Mouse (Mus musculus) neural tube, embryonic 14.5 days (tissue): ENCODE results near the gene Ttll3. TPM values are rescaled to one million over a fixed set of nuclear protein-coding genes. Genes with fewer than 3 reads are reported as not detected.

Source experiments
- ATAC-seq: fragments of 200-750 bp; cut with Nextera tagmentation; 2 replicates; pipeline ENCODE4 v1.8.0; 2017; ENCODE audit warnings: low read depth, mild to moderate bottlenecking, moderate TSS enrichment, moderate library complexity
- H3K27ac ChIP-seq: fragments of 300-500 bp; sonication (generic); 2 replicates; pipeline ENCODE4 v1.5.1; 2014; ENCODE audit warnings: low read depth, mild to moderate bottlenecking, control low read depth, low read length, moderate library complexity, mixed read lengths
- H3K27me3 ChIP-seq: fragments of 300-500 bp; sonication (generic); 2 replicates; pipeline ENCODE4 v1.6.1; 2014; ENCODE audit warnings: low read length; ENCODE audit not compliant: control insufficient read depth, insufficient read depth
- H3K36me3 ChIP-seq: fragments of 300-500 bp; sonication (generic); 2 replicates; pipeline ENCODE4 v1.6.1; 2014; ENCODE audit warnings: low read length, mixed read lengths; ENCODE audit not compliant: control insufficient read depth, insufficient read depth
- H3K4me1 ChIP-seq: fragments of 300-500 bp; sonication (generic); 2 replicates; pipeline ENCODE4 v1.6.1; 2014; ENCODE audit warnings: low read length; ENCODE audit not compliant: control insufficient read depth, insufficient read depth
- H3K4me2 ChIP-seq: fragments of 300-500 bp; sonication (generic); 2 replicates; pipeline ENCODE4 v1.6.1; 2014; ENCODE audit warnings: mild to moderate bottlenecking, low read depth, low read length, control low read depth
- H3K4me3 ChIP-seq: fragments of 300-500 bp; sonication (generic); 2 replicates; pipeline ENCODE4 v1.5.1; 2014; ENCODE audit warnings: low read depth, low read length, control low read depth, mixed read lengths
- H3K9ac ChIP-seq: fragments of 300-500 bp; sonication (generic); replicated peaks from 2 replicates; pipeline ENCODE4 v1.6.1; 2014; ENCODE audit warnings: low read depth, mild to moderate bottlenecking, control low read depth, low read length, mixed read lengths
- H3K9me3 ChIP-seq: fragments of 300-500 bp; sonication (generic); 2 replicates; pipeline ENCODE4 v1.6.1; 2016; ENCODE audit warnings: low read length; ENCODE audit not compliant: control insufficient read depth
- WGBS: fragments of 180-500 bp; shearing (Covaris S2); extraction: QIAGEN DNeasy Blood & Tissue Kit; methylation state at CpG from one replicate; pipeline ENCODE4 v1.1.7; 2014; 5-methylcytosine and 5-hydroxymethylcytosine counted together
- polyA plus RNA-seq: library from polyadenylated mRNA; unstranded; fragments of >200 nt; fragmentation: Nextera tagmentation; extraction: Ambion mirVana; gene quantifications from 2 replicates; pipeline ENCODE4 v1.2.1, GENCODE M21; 2014

Ttll3 gene
- polyA plus RNA-seq, 1 experiment from 2014 or later, result 8.9 TPM

GRCm38 (mm10) chr6:113386025-113386424 is 3.0 kb upstream of the Ttll3 start:
- Histone ChIP-seq H3K36me3 (peaks cover 80% of the 10 kb centered on the region), H3K27me3 (no peaks in the 10 kb centered on the region), H3K9ac (no peak overlapping the region), H3K9me3 (no peaks in the 10 kb centered on the region), H3K4me2 (no peak overlapping the region), H3K4me1 (no peaks in the 10 kb centered on the region), H3K4me3 (no peak overlapping the region), H3K27ac (no peak overlapping the region)
- ATAC-seq, result peak; percentile 77
- WGBS, result 66% methylated on average over 3 of the region's 3 CpGs

- ATAC-seq, result no peak
- 73% methylated on average over 3 of the region's 3 CpGs for WGBS
Observed at GRCm38 (mm10) chr6:113390715-113391114, 1.7 kb downstream of the Ttll3 start.

GRCm38 (mm10) chr6:113392015-113392386 is 2.9 kb downstream of the Ttll3 start:
- H3K4me2 ChIP-seq, result peak overlapping the region; percentile 74
- H3K4me3 ChIP-seq, result peak overlapping the region; percentile 34
- H3K27ac ChIP-seq, result no peak overlapping the region
- WGBS, result 22% methylated on average over 10 of the region's 10 CpGs
- peaks cover 38% of the 10 kb centered on the region for H3K36me3 ChIP-seq
- no peaks in the 10 kb centered on the region for H3K9me3 ChIP-seq
- H3K9ac ChIP-seq, result peak overlapping the region; percentile 58
- H3K27me3 ChIP-seq, result no peaks in the 10 kb centered on the region
- no peak for ATAC-seq
- peaks cover 5% of the 10 kb centered on the region; the same call in 1 of the 2 replicates for H3K4me1 ChIP-seq

More at GRCm38 (mm10) chr6:113390715-113391114, 1.7 kb downstream of the Ttll3 start:
- H3K4me2 ChIP-seq, result no peak overlapping the region
- peaks cover 5% of the 10 kb centered on the region; the same call in 1 of the 2 replicates for H3K4me1 ChIP-seq
- peaks cover 46% of the 10 kb centered on the region for H3K36me3 ChIP-seq
- H3K27me3 ChIP-seq, result no peaks in the 10 kb centered on the region
- no peak overlapping the region for H3K27ac ChIP-seq
- no peak overlapping the region for H3K4me3 ChIP-seq
- no peak overlapping the region for H3K9ac ChIP-seq
- H3K9me3 ChIP-seq, result no peaks in the 10 kb centered on the region

- peak; percentile 90 for ATAC-seq
- H3K4me1 ChIP-seq, result peaks cover 5% of the 10 kb centered on the region; the same call in 1 of the 2 replicates
- H3K27me3 ChIP-seq, result no peaks in the 10 kb centered on the region
- H3K27ac ChIP-seq, result peak overlapping the region; percentile 50
- peak overlapping the region; percentile 58 for H3K9ac ChIP-seq
- no peaks in the 10 kb centered on the region for H3K9me3 ChIP-seq
- peaks cover 33% of the 10 kb centered on the region for H3K36me3 ChIP-seq
- 2% methylated on average over 51 of the region's 51 CpGs for WGBS
- H3K4me2 ChIP-seq, result peak overlapping the region; percentile 74
- peak overlapping the region; percentile 34 for H3K4me3 ChIP-seq
Observed at GRCm38 (mm10) chr6:113392387-113393071, 3.5 kb downstream of the Ttll3 start.

GRCm38 (mm10) chr6:113393951-113394350 is 4.9 kb downstream of the Ttll3 start:
- no peak overlapping the region for H3K4me3 ChIP-seq
- peaks cover 5% of the 10 kb centered on the region; the same call in 1 of the 2 replicates for H3K4me1 ChIP-seq
- no peak overlapping the region for H3K4me2 ChIP-seq
- H3K36me3 ChIP-seq, result peaks cover 26% of the 10 kb centered on the region
- H3K9me3 ChIP-seq, result no peaks in the 10 kb centered on the region
- no peaks in the 10 kb centered on the region for H3K27me3 ChIP-seq
- 88% methylated on average over 6 of the region's 6 CpGs for WGBS
- no peak overlapping the region for H3K9ac ChIP-seq
- H3K27ac ChIP-seq, result no peak overlapping the region
- ATAC-seq, result no peak

GRCm38 (mm10) chr6:113394811-113395210 is 5.8 kb downstream of the Ttll3 start:
- H3K9me3 ChIP-seq, result no peaks in the 10 kb centered on the region
- no peak overlapping the region for H3K4me3 ChIP-seq
- ATAC-seq, result no peak
- no peak overlapping the region for H3K4me2 ChIP-seq
- no peak overlapping the region for H3K27ac ChIP-seq
- 94% methylated on average over 11 of the region's 11 CpGs for WGBS
- H3K4me1 ChIP-seq, result peaks cover 5% of the 10 kb centered on the region; the same call in 1 of the 2 replicates
- H3K36me3 ChIP-seq, result peaks cover 21% of the 10 kb centered on the region; the same call in 1 of the 2 replicates
- H3K27me3 ChIP-seq, result no peaks in the 10 kb centered on the region
- no peak overlapping the region for H3K9ac ChIP-seq

- no peak overlapping the region for H3K4me2 ChIP-seq
- WGBS, result 96% methylated on average over 6 of the region's 6 CpGs
- peaks cover 5% of the 10 kb centered on the region; the same call in 1 of the 2 replicates for H3K4me1 ChIP-seq
- no peaks in the 10 kb centered on the region for H3K27me3 ChIP-seq
- H3K4me3 ChIP-seq, result no peak overlapping the region
- H3K36me3 ChIP-seq, result peaks cover 14% of the 10 kb centered on the region; the same call in 1 of the 2 replicates
- H3K9me3 ChIP-seq, result no peaks in the 10 kb centered on the region
- no peak overlapping the region for H3K27ac ChIP-seq
- ATAC-seq, result no peak
- no peak overlapping the region for H3K9ac ChIP-seq
Observed at GRCm38 (mm10) chr6:113395501-113395900, 6.4 kb downstream of the Ttll3 start.

- Histone ChIP-seq H3K9me3 (no peaks in the 10 kb centered on the region), H3K4me3 (no peak overlapping the region), H3K4me2 (no peak overlapping the region), H3K9ac (no peak overlapping the region), H3K4me1 (peaks cover 5% of the 10 kb centered on the region; the same call in 1 of the 2 replicates), H3K36me3 (0 out of 2 replicates have a peak, but pooled peaks cover 11% of the 10 kb centered on the region), H3K27me3 (no peaks in the 10 kb centered on the region), H3K27ac (no peak overlapping the region)
- no peak for ATAC-seq
- 87% methylated on average over 10 of the region's 10 CpGs for WGBS
Observed at GRCm38 (mm10) chr6:113396270-113397030, 7.4 kb downstream of the Ttll3 start.

GRCm38 (mm10) chr6:113402094-113402493 is 13.0 kb downstream of the Ttll3 start:
- H3K9ac ChIP-seq, result no peak overlapping the region
- H3K27me3 ChIP-seq, result no peaks in the 10 kb centered on the region
- WGBS, result 95% methylated on average over 13 of the region's 13 CpGs
- H3K4me3 ChIP-seq, result no peak overlapping the region
- no peaks in the 10 kb centered on the region for H3K9me3 ChIP-seq
- no peak overlapping the region for H3K27ac ChIP-seq
- ATAC-seq, result no peak
- H3K36me3 ChIP-seq, result 0 out of 2 replicates have a peak, but pooled peaks cover 4% of the 10 kb centered on the region
- no peaks in the 10 kb centered on the region for H3K4me1 ChIP-seq
- H3K4me2 ChIP-seq, result no peak overlapping the region
